Mouse (Mus musculus): ENCODE results near the gene Mrgpra2b. TPM values are rescaled to one million over a fixed set of nuclear protein-coding genes. Genes with fewer than 3 reads are reported as not detected.
"Not testable (repeated sequence)": the region's sequence is repeated elsewhere in the genome, so short reads cannot be mapped to it uniquely, and the experiment has no call there.

The Mrgpra2b gene
- polyA plus RNA-seq, 1 experiment, result not detected

- not testable (repeated sequence) for H3K4me2 ChIP-seq (ENCODE audit: low read depth); H3K36me3 ChIP-seq (ENCODE audit: control insufficient read depth, insufficient read depth); H3K27me3 ChIP-seq (ENCODE audit: control insufficient read depth, insufficient read depth, insufficient read length); H3K4me3 ChIP-seq; H3K79me2 ChIP-seq (ENCODE audit: control insufficient read depth, insufficient read depth); H3ac ChIP-seq (ENCODE audit: control insufficient read depth, insufficient read length)
Observed at GRCm38 (mm10) chr7:47465278-47465981, 63.2 kb downstream of the Mrgpra2b start.

GRCm38 (mm10) chr7:47452015-47452414 is 76.6 kb downstream of the Mrgpra2b start, which contains the start of gene Mrgpra2a:
TSS of gene Mrgpra2a (minus strand) at chr7:47452139.
- H3K79me2 ChIP-seq (ENCODE audit: control insufficient read depth, insufficient read depth); H3K27me3 ChIP-seq (ENCODE audit: control insufficient read depth, insufficient read depth, insufficient read length); H3K4me3 ChIP-seq; H3ac ChIP-seq (ENCODE audit: control insufficient read depth, insufficient read length); H3K36me3 ChIP-seq (ENCODE audit: control insufficient read depth, insufficient read depth); H3K4me2 ChIP-seq (ENCODE audit: low read depth): not testable (repeated sequence)

- H3K79me2 ChIP-seq (ENCODE audit: control insufficient read depth, insufficient read depth); H3K27me3 ChIP-seq (ENCODE audit: control insufficient read depth, insufficient read depth, insufficient read length); H3K36me3 ChIP-seq (ENCODE audit: control insufficient read depth, insufficient read depth); H3K4me2 ChIP-seq (ENCODE audit: low read depth); H3K4me3 ChIP-seq; H3ac ChIP-seq (ENCODE audit: control insufficient read depth, insufficient read length): not testable (repeated sequence)
Observed at GRCm38 (mm10) chr7:47445729-47446128, 82.9 kb downstream of the Mrgpra2b start.

- H3ac ChIP-seq (ENCODE audit: control insufficient read depth, insufficient read length); H3K27me3 ChIP-seq (ENCODE audit: control insufficient read depth, insufficient read depth, insufficient read length); H3K36me3 ChIP-seq (ENCODE audit: control insufficient read depth, insufficient read depth); H3K4me2 ChIP-seq (ENCODE audit: low read depth); H3K4me3 ChIP-seq; H3K79me2 ChIP-seq (ENCODE audit: control insufficient read depth, insufficient read depth): not testable (repeated sequence)
Observed at GRCm38 (mm10) chr7:47436463-47436862, 92.2 kb downstream of the Mrgpra2b start.

GRCm38 (mm10) chr7:47427815-47428508 is 100.7 kb downstream of the Mrgpra2b start:
- H3ac ChIP-seq (ENCODE audit: control insufficient read depth, insufficient read length); H3K4me2 ChIP-seq (ENCODE audit: low read depth); H3K36me3 ChIP-seq (ENCODE audit: control insufficient read depth, insufficient read depth); H3K4me3 ChIP-seq; H3K79me2 ChIP-seq (ENCODE audit: control insufficient read depth, insufficient read depth); H3K27me3 ChIP-seq (ENCODE audit: control insufficient read depth, insufficient read depth, insufficient read length): not testable (repeated sequence)

Other genes starting within 250 kb of the Mrgpra2b start
- gene Mrgpra1, start 174.6 kb downstream of the Mrgpra2b start, polyA plus RNA-seq (2012; fragmentation: generic; extraction: Trizol), result not detected
- gene Mrgpra2a, start 76.7 kb downstream of the Mrgpra2b start, polyA plus RNA-seq (2012; fragmentation: generic; extraction: Trizol), result not detected
- not detected for gene Mrgpra3, start 72.5 kb upstream of the Mrgpra2b start, polyA plus RNA-seq (2012; fragmentation: generic; extraction: Trizol)